Mouse (Mus musculus) kidney, postnatal 0 days (tissue): ENCODE data around the gene Ccdc88b. TPM values are rescaled to one million over a fixed set of nuclear protein-coding genes. Genes with fewer than 3 reads are reported as not detected.

Experiments used
- ATAC-seq: fragments of 200-750 bp; cut with Nextera tagmentation; replicated peaks from 2 replicates; pipeline ENCODE4 v1.8.0; 2017; ENCODE audit warnings: low read depth, moderate number of reproducible peaks, moderate TSS enrichment, moderate library complexity; ENCODE audit not compliant: low FRiP score
- DNase-seq: peaks from one replicate; pipeline ENCODE4 v3.0.0-alpha.2; 2016; ENCODE audit warnings: low spot score
- H3K27ac ChIP-seq: fragments of 300-500 bp; sonication (generic); 2 replicates; pipeline ENCODE4 v1.5.1; 2014; ENCODE audit warnings: mild to moderate bottlenecking
- H3K27me3 ChIP-seq: fragments of 300-500 bp; sonication (generic); 2 replicates; pipeline ENCODE4 v1.6.1; 2014; ENCODE audit warnings: low read length, mixed read lengths; ENCODE audit not compliant: insufficient read depth
- H3K36me3 ChIP-seq: fragments of 300-500 bp; sonication (generic); 2 replicates; pipeline ENCODE4 v1.6.1; 2014; ENCODE audit warnings: low read length, mixed read lengths; ENCODE audit not compliant: insufficient read depth
- H3K4me1 ChIP-seq: fragments of 300-500 bp; sonication (generic); replicated peaks from 2 replicates; pipeline ENCODE4 v1.6.1; 2014; ENCODE audit warnings: antibody characterized with exemption, low read length, mixed read lengths; ENCODE audit not compliant: insufficient read depth
- H3K4me2 ChIP-seq: fragments of 300-500 bp; sonication (generic); 2 replicates; pipeline ENCODE4 v1.6.1; 2014; ENCODE audit warnings: mild to moderate bottlenecking, low read length, moderate library complexity, mixed read lengths
- H3K4me3 ChIP-seq: fragments of 300-500 bp; sonication (generic); replicated peaks from 2 replicates; pipeline ENCODE4 v1.5.1; 2014; ENCODE audit warnings: low read depth, low read length
- H3K9ac ChIP-seq: fragments of 300-500 bp; sonication (generic); 2 replicates; pipeline ENCODE4 v1.6.1; 2014; ENCODE audit warnings: low read depth, low read length
- H3K9me3 ChIP-seq: fragments of 300-500 bp; sonication (generic); replicated peaks from 2 replicates; pipeline ENCODE4 v1.6.1; 2016; ENCODE audit warnings: low read length, inconsistent platforms, mixed read lengths
- CTCF ChIP-seq: IDR thresholded peaks from 2 replicates; pipeline ENCODE4 v1.5.1; 2016; ENCODE audit warnings: antibody characterized with exemption, low read depth, mild to moderate bottlenecking, moderate library complexity
- WGBS: fragments of 180-500 bp; shearing (Covaris S2); extraction: QIAGEN DNeasy Blood & Tissue Kit; methylation state at CpG from one replicate; pipeline ENCODE4 v1.1.7; 2014; 5-methylcytosine and 5-hydroxymethylcytosine counted together
- polyA plus RNA-seq: library from polyadenylated mRNA; unstranded; fragments of >200 nt; fragmentation: Nextera tagmentation; extraction: Ambion mirVana; gene quantifications from 2 replicates; pipeline ENCODE4 v1.2.1, GENCODE M21; 2015

Ccdc88b gene
- polyA plus RNA-seq, 1 experiment from 2014 or later = 0.87 TPM

DNA sequence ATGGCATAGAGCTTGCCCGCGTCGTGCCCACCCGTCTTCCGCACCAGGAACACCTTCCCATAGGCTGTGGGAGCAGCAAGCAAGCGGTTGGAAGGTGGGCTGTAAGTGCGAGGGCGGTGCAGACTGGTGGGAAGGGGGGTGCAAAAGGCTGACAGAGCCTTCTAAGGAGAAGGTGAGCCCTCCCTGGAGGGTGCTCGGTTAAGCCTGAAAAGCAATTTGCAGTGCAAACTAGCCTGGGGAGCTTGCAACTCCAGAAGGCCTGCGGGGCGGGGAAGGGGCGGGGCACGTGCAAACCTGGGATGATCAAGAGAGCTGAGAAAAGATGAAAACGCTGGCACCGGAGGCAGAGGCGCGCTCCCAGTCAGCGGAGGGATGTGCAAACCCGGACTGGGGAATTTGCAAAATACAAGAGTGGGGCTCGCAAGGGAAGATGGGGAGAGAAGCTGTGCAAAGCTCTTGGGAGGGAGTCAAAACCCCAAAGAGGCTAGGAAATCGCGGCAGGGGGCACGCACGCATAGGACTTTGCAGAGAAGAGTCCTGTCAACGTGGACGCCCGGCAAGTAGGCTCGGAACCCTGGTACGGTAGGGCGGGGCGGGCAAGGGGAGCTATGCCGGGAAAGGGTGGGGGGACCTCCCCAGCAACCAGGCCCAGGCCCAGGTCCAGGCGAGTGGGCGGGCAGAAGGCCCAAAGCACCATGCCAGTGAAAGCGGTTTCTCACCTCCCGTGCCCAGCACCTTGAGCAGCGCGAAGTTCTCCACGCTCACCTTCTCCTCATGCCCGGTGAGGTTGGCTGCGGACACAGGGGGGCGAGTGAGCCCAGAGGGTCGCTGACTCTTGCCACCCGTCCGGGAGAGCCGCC is 18.2 kb downstream of the Ccdc88b start:
- Histone ChIP-seq H3K4me2 (peak overlapping the region; percentile 96), H3K4me3 (peak overlapping the region; percentile 79), H3K9ac (peak overlapping the region; percentile 73), H3K9me3 (no peaks in the 10 kb centered on the region), H3K27ac (0 out of 2 replicates have a peak overlapping the region, but pooled peaks have one; percentile 22), H3K27me3 (no peaks in the 10 kb centered on the region; the same call in 1 of the 2 replicates), H3K4me1 (peaks cover 14% of the 10 kb centered on the region), H3K36me3 (peaks cover 18% of the 10 kb centered on the region; the same call in 1 of the 2 replicates)
- ATAC-seq = peak; percentile 46
- TF ChIP-seq CTCF = no peak
- DNase-seq = peak; percentile 46
- 3% methylated on average over 46 of the region's 46 CpGs for WGBS

DNA sequence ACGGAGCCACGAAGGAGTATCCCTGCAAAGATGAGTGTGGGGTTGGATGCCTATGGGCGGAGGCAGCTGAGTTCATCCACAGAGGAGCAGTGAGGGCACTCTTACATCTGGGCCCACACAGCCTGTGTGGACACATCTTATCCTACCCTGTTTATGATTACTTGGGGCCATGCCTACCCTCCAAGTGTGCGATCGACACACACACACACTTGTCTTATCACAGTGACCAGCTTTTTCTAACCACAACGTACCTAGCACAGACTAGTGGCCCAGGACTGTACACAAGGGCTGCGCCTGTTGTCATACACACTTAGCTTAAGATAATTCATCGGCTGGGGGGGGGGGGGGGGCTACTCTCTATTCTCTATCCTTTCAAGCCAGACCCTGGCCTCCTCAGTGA is 25.6 kb downstream of the Ccdc88b start:
- Histone ChIP-seq H3K9ac (no peak overlapping the region), H3K27ac (no peak overlapping the region), H3K36me3 (peaks cover 30% of the 10 kb centered on the region), H3K4me1 (peaks cover 10% of the 10 kb centered on the region; the same call in 1 of the 2 replicates), H3K4me3 (no peak overlapping the region), H3K4me2 (no peak overlapping the region), H3K27me3 (peaks cover 9% of the 10 kb centered on the region), H3K9me3 (no peaks in the 10 kb centered on the region)
- no peak for ATAC-seq
- WGBS = 93% methylated on average over 8 of the region's 8 CpGs
- DNase-seq = no peak
- no peak for TF ChIP-seq CTCF

- WGBS = 40% methylated on average over 17 of the region's 17 CpGs
- Histone ChIP-seq H3K27me3 (peaks cover 9% of the 10 kb centered on the region), H3K4me1 (peaks cover 10% of the 10 kb centered on the region; the same call in 1 of the 2 replicates), H3K36me3 (peaks cover 21% of the 10 kb centered on the region), H3K9ac (no peak overlapping the region), H3K4me3 (0 out of 2 replicates have a peak overlapping the region, but pooled peaks have one; percentile 7), H3K4me2 (peak overlapping the region; percentile 35), H3K9me3 (no peaks in the 10 kb centered on the region), H3K27ac (no peak overlapping the region)
- no peak for DNase-seq
- no peak for TF ChIP-seq CTCF
- no peak for ATAC-seq
Observed at GRCm38 (mm10) chr19:6831331-6831730, 26.7 kb downstream of the Ccdc88b start.

DNA sequence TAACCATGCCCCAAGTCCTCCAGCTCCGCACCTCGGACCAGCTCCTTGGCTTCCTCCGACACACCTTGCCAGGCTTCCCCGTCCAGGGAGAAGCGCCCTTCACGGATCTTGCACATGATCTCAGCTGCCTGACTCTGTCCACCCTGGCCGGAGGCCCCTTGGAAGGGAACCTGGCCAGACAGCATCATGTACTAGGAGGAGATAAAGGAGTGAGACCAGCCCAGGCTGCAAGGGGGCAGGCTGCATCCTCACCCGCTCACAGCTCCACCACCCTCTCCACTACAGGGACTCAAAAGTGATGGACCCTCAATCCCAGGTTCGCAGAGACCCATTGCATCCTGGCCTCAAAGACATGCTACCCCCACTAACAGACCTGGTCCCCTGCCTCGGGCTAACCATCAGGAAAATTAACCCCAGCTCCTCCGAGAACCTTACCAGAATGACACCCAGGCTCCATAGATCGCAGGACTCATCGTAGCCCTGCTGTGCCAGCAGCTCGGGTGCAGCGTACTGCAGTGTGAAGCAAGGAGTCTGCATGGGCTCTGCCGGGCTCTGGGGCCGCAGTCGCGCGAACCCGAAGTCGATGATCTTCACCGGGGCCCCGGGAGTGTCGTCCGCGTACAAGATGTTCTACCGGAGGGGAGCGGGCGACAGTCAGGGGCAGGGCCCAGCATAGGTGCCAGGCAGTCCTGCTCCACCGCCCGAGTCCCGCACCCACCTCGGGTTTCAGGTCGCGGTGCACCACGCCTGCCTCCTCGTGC is 27.3 kb downstream of the Ccdc88b start:
- Histone ChIP-seq H3K4me3 (0 out of 2 replicates have a peak overlapping the region, but pooled peaks have one; percentile 7), H3K4me1 (peaks cover 10% of the 10 kb centered on the region; the same call in 1 of the 2 replicates), H3K27ac (no peak overlapping the region), H3K9ac (no peak overlapping the region), H3K27me3 (peaks cover 9% of the 10 kb centered on the region), H3K9me3 (no peaks in the 10 kb centered on the region), H3K36me3 (peaks cover 17% of the 10 kb centered on the region), H3K4me2 (peak overlapping the region; percentile 43)
- ATAC-seq (no peak), DNase-seq (no peak)
- 33% methylated on average over 38 of the region's 38 CpGs for WGBS
- TF ChIP-seq CTCF = no peak

DNA sequence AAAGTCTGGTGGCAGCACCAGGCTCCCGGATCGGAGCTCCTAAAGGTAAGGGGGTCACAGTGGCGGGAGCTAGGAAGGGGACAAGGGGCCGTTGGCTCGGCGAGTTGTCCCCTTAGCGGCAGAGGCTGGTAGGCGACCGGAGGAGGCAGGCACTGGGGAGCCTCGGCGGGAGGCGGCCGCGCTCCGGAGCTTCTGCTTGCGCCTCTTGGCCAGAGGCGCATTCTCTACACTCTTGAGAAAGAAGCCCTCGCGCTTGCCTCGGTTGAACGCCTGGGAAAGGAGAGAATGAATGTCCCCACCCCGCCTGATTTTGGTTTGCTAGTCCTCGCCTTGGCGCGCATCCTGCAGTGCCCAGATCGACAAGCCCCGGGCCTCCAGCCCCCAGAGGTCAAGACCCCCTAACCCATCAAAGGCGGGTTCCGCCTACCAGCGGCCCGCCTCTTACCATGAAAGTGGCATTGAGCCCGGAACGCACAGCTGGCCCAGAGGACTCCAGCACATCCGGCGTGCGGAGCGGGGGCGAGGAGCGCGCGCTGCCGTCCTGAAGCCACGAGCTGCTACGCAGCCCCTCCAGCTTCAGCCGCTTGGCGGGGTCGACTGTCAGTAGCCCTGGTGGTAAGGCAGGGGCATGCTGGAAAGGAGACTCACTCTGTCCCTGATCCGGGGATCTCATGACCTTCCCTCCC is 28.0 kb downstream of the Ccdc88b start:
- H3K9me3 ChIP-seq = no peaks in the 10 kb centered on the region
- DNase-seq (peak; percentile 47), ATAC-seq (no peak)
- WGBS = 22% methylated on average over 48 of the region's 48 CpGs
- H3K4me2 ChIP-seq = peak overlapping the region; percentile 43
- H3K4me1 ChIP-seq = peaks cover 10% of the 10 kb centered on the region; the same call in 1 of the 2 replicates
- no peak for TF ChIP-seq CTCF
- H3K36me3 ChIP-seq = peaks cover 13% of the 10 kb centered on the region
- peaks cover 9% of the 10 kb centered on the region for H3K27me3 ChIP-seq
- no peak overlapping the region; the same call in 1 of the 2 replicates for H3K4me3 ChIP-seq
- H3K9ac ChIP-seq = no peak overlapping the region
- no peak overlapping the region for H3K27ac ChIP-seq
